Comparison of ENCODE assay signal across 13 mouse cellular contexts in genomic region chrX:109119829-109120826, GRCm38 (mm10). TPM values are rescaled to one million over a fixed set of nuclear protein-coding genes. Genes with fewer than 3 reads are reported as not detected.
DNase-seq lines count a peak whose midpoint lies in the region; ATAC-seq and TF ChIP-seq lines count a peak whose summit lies in the region.
"Had no signal": no experiment of that assay in that cellular context is flagged by ENCODE, and none has a peak within 500 bp of the region (broad histone marks: within the 10 kb centered on the region; RNA-seq: fewer than 3 reads in every experiment).

No protein-coding gene starts in this region.

- H3K27me3 ChIP-seq in heart, embryonic 15.5 days, result no peaks in the 10 kb centered on the region
- H3K27me3 ChIP-seq in heart, embryonic 11.5 days (ENCODE audit: control insufficient read depth, insufficient read depth, low read length), result no peaks in the 10 kb centered on the region
- H3K27me3 ChIP-seq in midbrain, embryonic 10.5 days (ENCODE audit: low read depth, poor library complexity, severe bottlenecking), result no peaks in the 10 kb centered on the region
- no peaks in the 10 kb centered on the region for H3K27me3 ChIP-seq in liver, postnatal 0 days (ENCODE audit: insufficient read depth, low read length)
- H3K27me3 ChIP-seq: forebrain, embryonic 15.5 days; liver, embryonic 12.5 days; midbrain, embryonic 13.5 days had no signal

- peak; percentile 13 for DNase-seq in CD4-positive, CD25-positive, alpha-beta regulatory T cell, adult 2 months (ENCODE audit: low read depth, low spot score)
- peak; percentile 23 for DNase-seq in lung, postnatal 14 days
- DNase-seq in midbrain, embryonic 10.5 days (ENCODE audit: low spot score), result no peak
- DNase-seq in liver, postnatal 0 days, result no peak
- DNase-seq: kidney, adult 9 months; spleen, adult 18-20 months; thymus, postnatal 25 days had no signal

- TF ChIP-seq POLR2A in bone marrow macrophage, adult 2 months (IDR thresholded peaks at IDR 0.05; ENCODE audit: borderline replicate concordance, low read depth, low read length), result no peak

- no peak for TF ChIP-seq CTCF in bone marrow macrophage, adult 2 months (IDR thresholded peaks at IDR 0.05; ENCODE audit: low read depth, low read length)
- no peak for TF ChIP-seq CTCF in liver, postnatal 0 days (IDR thresholded peaks at IDR 0.05; ENCODE audit: low read depth)

- H3K36me3 ChIP-seq in heart, embryonic 15.5 days, result no peaks in the 10 kb centered on the region
- H3K36me3 ChIP-seq in heart, embryonic 11.5 days (ENCODE audit: control insufficient read depth, insufficient read depth, low read length), result no peaks in the 10 kb centered on the region
- H3K36me3 ChIP-seq in midbrain, embryonic 10.5 days, result no peaks in the 10 kb centered on the region
- H3K36me3 ChIP-seq in liver, postnatal 0 days (replicated peaks; ENCODE audit: insufficient read depth, low read length), result no peaks in the 10 kb centered on the region
- H3K36me3 ChIP-seq: forebrain, embryonic 15.5 days; liver, embryonic 12.5 days; midbrain, embryonic 13.5 days had no signal

- no peaks in the 10 kb centered on the region for H3K9me3 ChIP-seq in heart, embryonic 15.5 days (replicated peaks)
- H3K9me3 ChIP-seq in heart, embryonic 11.5 days (replicated peaks; ENCODE audit: control insufficient read depth, low read length), result no peaks in the 10 kb centered on the region
- no peaks in the 10 kb centered on the region for H3K9me3 ChIP-seq in midbrain, embryonic 10.5 days (replicated peaks)
- H3K9me3 ChIP-seq in liver, postnatal 0 days (ENCODE audit: low read length), result no peaks in the 10 kb centered on the region
- H3K9me3 ChIP-seq: forebrain, embryonic 15.5 days; liver, embryonic 12.5 days; midbrain, embryonic 13.5 days had no signal

- H3K27ac ChIP-seq in heart, embryonic 15.5 days, result no peak overlapping the region
- no peak overlapping the region for H3K27ac ChIP-seq in heart, embryonic 11.5 days (ENCODE audit: low read depth, low read length)
- H3K27ac ChIP-seq in bone marrow macrophage, adult 2 months (ENCODE audit: insufficient read depth, low read depth, low read length), result peak overlapping the region; percentile 60
- no peak overlapping the region for H3K27ac ChIP-seq in midbrain, embryonic 10.5 days (replicated peaks)
- no peak overlapping the region for H3K27ac ChIP-seq in liver, postnatal 0 days (ENCODE audit: low read depth)
- H3K27ac ChIP-seq: forebrain, embryonic 15.5 days; liver, embryonic 12.5 days; midbrain, embryonic 13.5 days had no signal

- no peaks in the 10 kb centered on the region for H3K4me1 ChIP-seq in heart, embryonic 15.5 days (replicated peaks)
- no peaks in the 10 kb centered on the region for H3K4me1 ChIP-seq in heart, embryonic 11.5 days (ENCODE audit: control insufficient read depth, insufficient read depth, low read length)
- peaks cover 23% of the 10 kb centered on the region for H3K4me1 ChIP-seq in bone marrow macrophage, adult 2 months (ENCODE audit: control insufficient read depth, insufficient read depth, low read length)
- H3K4me1 ChIP-seq in midbrain, embryonic 10.5 days, result peaks cover 17% of the 10 kb centered on the region
- no peaks in the 10 kb centered on the region for H3K4me1 ChIP-seq in liver, postnatal 0 days (ENCODE audit: insufficient read depth)
- H3K4me1 ChIP-seq: forebrain, embryonic 15.5 days; liver, embryonic 12.5 days had no signal

- no peak overlapping the region for H3K9ac ChIP-seq in heart, embryonic 15.5 days
- no peak overlapping the region for H3K9ac ChIP-seq in heart, embryonic 11.5 days (ENCODE audit: low read depth, low read length)
- no peak overlapping the region for H3K9ac ChIP-seq in liver, postnatal 0 days (replicated peaks)
- H3K9ac ChIP-seq: forebrain, embryonic 15.5 days; liver, embryonic 12.5 days; midbrain, embryonic 13.5 days had no signal

- peak; percentile 47; the same call in 1 of the 2 replicates for ATAC-seq in heart, embryonic 15.5 days (replicated peaks; ENCODE audit: insufficient number of reproducible peaks, insufficient read depth, low FRiP score, low read depth)
- no peak for ATAC-seq in heart, embryonic 11.5 days (replicated peaks; ENCODE audit: insufficient number of reproducible peaks, low FRiP score, low TSS enrichment)
- no peak for ATAC-seq in liver, postnatal 0 days
- ATAC-seq: forebrain, embryonic 15.5 days had no signal

- 71% methylated on average over 14 of the region's 14 CpGs for WGBS in heart, embryonic 15.5 days
- WGBS in heart, embryonic 11.5 days (ENCODE audit: insufficient replicate concordance), result 71% methylated on average over 14 of the region's 14 CpGs
- WGBS in midbrain, embryonic 10.5 days, result 86% methylated on average over 14 of the region's 14 CpGs
- WGBS in liver, postnatal 0 days (ENCODE audit: insufficient replicate concordance), result 79% methylated on average over 14 of the region's 14 CpGs

- no peak for TF ChIP-seq EP300 in liver, postnatal 0 days (IDR thresholded peaks at IDR 0.05; ENCODE audit: low read depth)

- H3K4me3 ChIP-seq in heart, embryonic 15.5 days, result no peak overlapping the region
- H3K4me3 ChIP-seq in heart, embryonic 11.5 days (ENCODE audit: low read depth, low read length), result no peak overlapping the region
- H3K4me3 ChIP-seq in bone marrow macrophage, adult 2 months (ENCODE audit: insufficient read depth, low read length), result no peak overlapping the region
- no peak overlapping the region for H3K4me3 ChIP-seq in midbrain, embryonic 10.5 days
- no peak overlapping the region for H3K4me3 ChIP-seq in liver, postnatal 0 days (ENCODE audit: low read depth, low read length)
- H3K4me3 ChIP-seq: forebrain, embryonic 15.5 days; liver, embryonic 12.5 days; midbrain, embryonic 13.5 days had no signal

- no peak overlapping the region for H3K4me2 ChIP-seq in heart, embryonic 15.5 days
- H3K4me2 ChIP-seq in heart, embryonic 11.5 days, result no peak overlapping the region
- no peak overlapping the region for H3K4me2 ChIP-seq in liver, postnatal 0 days (ENCODE audit: low read depth, low read length)
- H3K4me2 ChIP-seq: forebrain, embryonic 15.5 days; liver, embryonic 12.5 days; midbrain, embryonic 13.5 days had no signal

RNA-seq across cellular contexts. Expression of gene Sh3bgrl, which starts 25.0 kb away (rescaled TPM):
- 82.5 and 84.3 TPM in 2 replicates for polyA plus RNA-seq in heart, embryonic 15.5 days (2015; fragmentation: Nextera tagmentation; extraction: Ambion mirVana)
- polyA plus RNA-seq in heart, embryonic 11.5 days (2014; fragmentation: Nextera tagmentation; extraction: Ambion mirVana), result 94.0 and 100 TPM in 2 replicates
- 340 and 347 TPM in 2 replicates for polyA plus RNA-seq in bone marrow macrophage, adult 2 months (2012; ENCODE audit: insufficient read depth, insufficient read length, missing spikeins)
- 148 and 175 TPM in 2 replicates for polyA plus RNA-seq in midbrain, embryonic 10.5 days (2016; fragmentation: Nextera tagmentation; extraction: Ambion mirVana)
- polyA plus RNA-seq in liver, postnatal 0 days (2015; fragmentation: Nextera tagmentation; extraction: Ambion mirVana), result 32.2 and 36.8 TPM in 2 replicates

Comparison
In these comparisons a context has a peak if more than half of its experiments do, and no peak if none do; other contexts are left out.
1. DNase-seq: peak in CD4-positive, CD25-positive, alpha-beta regulatory T cell, adult 2 months (single experiment) and lung, postnatal 14 days (single experiment); none in midbrain, embryonic 10.5 days (single experiment) and liver, postnatal 0 days (single experiment).